Mouse (Mus musculus) MEL (cell line): Measurements from ENCODE around the gene Kdelc1. TPM values are rescaled to one million over a fixed set of nuclear protein-coding genes. Genes with fewer than 3 reads are reported as not detected.

Source experiments
- DNase-seq: peaks from one replicate; pipeline ENCODE4 v3.0.0; 2011; ENCODE audit warnings: low read depth, low spot score
- H3K27ac ChIP-seq: 2 replicates; pipeline ENCODE4 v1.5.1; 2012; ENCODE audit warnings: low read depth, mild to moderate bottlenecking, control low read depth, low read length, moderate library complexity; ENCODE audit not compliant: control insufficient read depth
- H3K27me3 ChIP-seq, 2 experiments: fragments of 150-350 bp in 1 of 2; sonication (generic) in 1 of 2; 2 replicates each; pipeline ENCODE4 v1.6.1; 2012; ENCODE audit warnings: low read length in 2 of 2, mild to moderate bottlenecking in 2 of 2, improper control_type of control experiment in 1 of 2, moderate library complexity in 1 of 2; ENCODE audit not compliant: insufficient read depth in 2 of 2, control insufficient read depth in 1 of 2
- H3K36me3 ChIP-seq, 2 experiments: 2 replicates each; pipeline ENCODE4 v1.6.1; 2012 to 2014; ENCODE audit warnings: low read length in 2 of 2, improper control_type of control experiment in 1 of 2, inconsistent platforms in 1 of 2, mild to moderate bottlenecking in 1 of 2; ENCODE audit not compliant: insufficient read depth in 2 of 2, control insufficient read depth in 1 of 2
- H3K4me1 ChIP-seq, 2 experiments: fragments of 150-350 bp in 1 of 2; sonication (generic) in 1 of 2; 2 replicates each; pipeline ENCODE4 v1.6.1; 2012; ENCODE audit warnings: low read length in 2 of 2, improper control_type of control experiment in 1 of 2, mild to moderate bottlenecking in 1 of 2; ENCODE audit not compliant: insufficient read depth in 2 of 2, control insufficient read depth in 1 of 2
- H3K4me3 ChIP-seq, 2 experiments: fragments of 150-350 bp in 1 of 2; sonication (generic) in 1 of 2; 2 replicates each; pipeline ENCODE4 v1.5.1; 2012; ENCODE audit warnings: low read depth in 2 of 2, low read length in 2 of 2, mild to moderate bottlenecking in 2 of 2, moderate library complexity in 2 of 2, control low read depth in 1 of 2, improper control_type of control experiment in 1 of 2; ENCODE audit not compliant: control insufficient read depth in 1 of 2, insufficient read depth in 1 of 2
- H3K79me2 ChIP-seq: 2 replicates; pipeline ENCODE4 v1.6.1; 2012; ENCODE audit warnings: mild to moderate bottlenecking, low read length, moderate library complexity; ENCODE audit not compliant: control insufficient read depth, poor library complexity, insufficient read depth
- H3K9ac ChIP-seq: 2 replicates; pipeline ENCODE4 v1.6.1; 2012; ENCODE audit warnings: low read depth, mild to moderate bottlenecking, control low read depth, low read length, moderate library complexity; ENCODE audit not compliant: control insufficient read depth, poor library complexity, severe bottlenecking
- H3K9me3 ChIP-seq: fragments of 150-350 bp; sonication (generic); replicated peaks from 2 replicates; pipeline ENCODE4 v1.6.1; 2012; ENCODE audit warnings: mild to moderate bottlenecking, low read length, improper control_type of control experiment, moderate library complexity; ENCODE audit not compliant: insufficient read depth
- BHLHE40 ChIP-seq: IDR thresholded peaks from 2 replicates; pipeline ENCODE4 v1.6.1; 2012; ENCODE audit warnings: low read depth, mild to moderate bottlenecking, inconsistent platforms, low read length, improper control_type of control experiment, borderline replicate concordance
- EP300 ChIP-seq, 2 experiments: IDR thresholded peaks; 2 replicates each; pipeline ENCODE4 v1.6.1; 2011; ENCODE audit warnings: improper control_type of control experiment in 2 of 2, low read length in 2 of 2, low read depth in 1 of 2, mild to moderate bottlenecking in 1 of 2
- JUND ChIP-seq: IDR thresholded peaks from 2 replicates; pipeline ENCODE4 v1.6.1; 2011; ENCODE audit warnings: low read depth, mild to moderate bottlenecking, improper control_type of control experiment, low read length
- KAT2A ChIP-seq: conservative IDR thresholded peaks from 2 replicates; pipeline ENCODE4 v1.6.1; 2012; ENCODE audit warnings: low read depth, low read length, improper control_type of control experiment, inconsistent platforms
- MAZ ChIP-seq: IDR thresholded peaks from 2 replicates; pipeline ENCODE4 v1.6.1; 2012; ENCODE audit warnings: low read depth, mild to moderate bottlenecking, inconsistent platforms, low read length, improper control_type of control experiment
- MYB ChIP-seq: IDR thresholded peaks from 2 replicates; pipeline ENCODE4 v1.6.1; 2011; ENCODE audit warnings: mild to moderate bottlenecking, low read depth, low read length, improper control_type of control experiment
- MYC ChIP-seq: IDR thresholded peaks from 2 replicates; pipeline ENCODE4 v1.6.1; 2011; ENCODE audit warnings: low read depth, mild to moderate bottlenecking, low read length, improper control_type of control experiment, moderate library complexity
- RCOR1 ChIP-seq: IDR thresholded peaks from 2 replicates; pipeline ENCODE4 v1.6.1; 2012; ENCODE audit warnings: low read depth, mild to moderate bottlenecking, inconsistent platforms, low read length, improper control_type of control experiment
- SMC3 ChIP-seq: IDR thresholded peaks from 2 replicates; pipeline ENCODE4 v1.6.1; 2011; ENCODE audit warnings: low read depth, low read length, improper control_type of control experiment
- USF2 ChIP-seq, 2 experiments: IDR thresholded peaks; 2 replicates each; pipeline ENCODE4 v1.6.1; 2011 to 2012; ENCODE audit warnings: improper control_type of control experiment in 2 of 2, low read length in 2 of 2, borderline replicate concordance in 1 of 2, inconsistent platforms in 1 of 2, low read depth in 1 of 2, mild to moderate bottlenecking in 1 of 2; ENCODE audit not compliant: insufficient read depth in 1 of 2
- ZMIZ1 ChIP-seq: IDR thresholded peaks from 2 replicates; pipeline ENCODE4 v1.6.1; 2012; ENCODE audit warnings: low read depth, mild to moderate bottlenecking, inconsistent platforms, low read length, improper control_type of control experiment, moderate library complexity
- ZNF384 ChIP-seq: IDR thresholded peaks from 2 replicates; pipeline ENCODE4 v1.6.1; 2012; ENCODE audit warnings: low read depth, mild to moderate bottlenecking, inconsistent platforms, low read length, improper control_type of control experiment
- polyA plus RNA-seq, 2 experiments: library from polyadenylated mRNA; stranded (reverse) in 1 of 2; unstranded in 1 of 2; fragments of >175 nt in 1 of 2; fragments of >200 nt in 1 of 2; gene quantifications; 2 replicates each; pipeline versions ENCODE4 v1.2.1 to v1.2.4; 2012; ENCODE audit warnings: low replicate concordance in 2 of 2, low read depth in 1 of 2; ENCODE audit not compliant: insufficient read length in 2 of 2, insufficient read depth in 1 of 2, missing spikeins in 1 of 2
- total RNA-seq: library from RNA; depleted of rRNA; stranded (reverse); fragments of 300-350 nt; gene quantifications from 2 replicates; pipeline ENCODE4 v1.2.3, GENCODE M21; 2012; rRNA removed

Gene Kdelc1
- total and polyA plus RNA-seq, 3 experiments, result 17.6 to 28.7 TPM; not detected in 1

- H3K4me3 ChIP-seq, result no peak overlapping the region
- H3K27ac ChIP-seq, result no peak overlapping the region
- TF ChIP-seq SMC3, result no peak
- no peak for TF ChIP-seq BHLHE40
- no peak for TF ChIP-seq USF2 (IDR thresholded peaks at IDR 0.05; ENCODE audit: borderline replicate concordance in 1 of 2, insufficient read depth in 1 of 2, low read depth in 1 of 2, low read length in 2 of 2)
- TF ChIP-seq JUND, result no peak
- H3K79me2 ChIP-seq, result no peaks in the 10 kb centered on the region
- H3K36me3 ChIP-seq, result peaks cover 0 to 5% of the 10 kb centered on the region in 2 experiments; a peak in 2 of 4 replicates
- no peaks in the 10 kb centered on the region for H3K27me3 ChIP-seq
- H3K9me3 ChIP-seq, result no peaks in the 10 kb centered on the region
- H3K9ac ChIP-seq, result no peak overlapping the region
- no peak for DNase-seq
- H3K4me1 ChIP-seq, result peaks cover 0 to 2% of the 10 kb centered on the region in 2 experiments; a peak in 1 of 4 replicates
These were observed 55.2 kb downstream of the Kdelc1 start for GRCm38 (mm10) chr1:44063439-44063838.

GRCm38 (mm10) chr1:44061836-44062235 lies 56.8 kb downstream of the Kdelc1 start, which contains the start of gene Gm8251:
Gm8251 (minus strand) TSS chr1:44061936.
- no peak within 1 kb of the TSS for H3K9ac ChIP-seq
- no peak for DNase-seq
- H3K4me1 ChIP-seq, result peaks cover 0 to 2% of the 10 kb centered on the region in 2 experiments; a peak in 1 of 4 replicates
- H3K27ac ChIP-seq, result no peak within 1 kb of the TSS
- no peaks in the 10 kb centered on the region for H3K79me2 ChIP-seq
- no peaks in the 10 kb centered on the region for H3K9me3 ChIP-seq
- TF ChIP-seq MYC (no peak), MYB (no peak), JUND (no peak), USF2 (IDR thresholded peaks at IDR 0.05; ENCODE audit: borderline replicate concordance in 1 of 2, insufficient read depth in 1 of 2, low read depth in 1 of 2, low read length in 2 of 2) (no peak), RCOR1 (no peak), KAT2A (no peak)
- H3K27me3 ChIP-seq, result no peaks in the 10 kb centered on the region; a peak in 1 of 4 replicates
- H3K4me3 ChIP-seq, result no peak within 1 kb of the TSS
- H3K36me3 ChIP-seq, result peaks cover 0 to 5% of the 10 kb centered on the region in 2 experiments; a peak in 2 of 4 replicates

- Histone ChIP-seq H3K4me3 (no peak overlapping the region), H3K9me3 (no peaks in the 10 kb centered on the region), H3K4me1 (peaks cover 0 to 2% of the 10 kb centered on the region in 2 experiments; a peak in 1 of 4 replicates), H3K36me3 (peaks cover 0 to 5% of the 10 kb centered on the region in 2 experiments; a peak in 2 of 4 replicates), H3K27me3 (no peaks in the 10 kb centered on the region; a peak in 1 of 4 replicates), H3K27ac (no peak overlapping the region), H3K79me2 (no peaks in the 10 kb centered on the region), H3K9ac (no peak overlapping the region)
- TF ChIP-seq ZNF384, result no peak
- no peak for TF ChIP-seq ZMIZ1
- TF ChIP-seq EP300 (IDR thresholded peaks at IDR 0.05; ENCODE audit: low read depth in 1 of 2, low read length in 2 of 2), result no peak
- TF ChIP-seq USF2 (IDR thresholded peaks at IDR 0.05; ENCODE audit: borderline replicate concordance in 1 of 2, insufficient read depth in 1 of 2, low read depth in 1 of 2, low read length in 2 of 2), result no peak
- TF ChIP-seq MAZ, result no peak
- TF ChIP-seq MYC, result no peak
- no peak for DNase-seq
These were observed 60.8 kb downstream of the Kdelc1 start for GRCm38 (mm10) chr1:44057805-44058204.

Other genes starting within 250 kb of the Kdelc1 start
- 47.4 and 52.0 TPM in 2 replicates for gene Tpp2, start 185.2 kb downstream of the Kdelc1 start, total RNA-seq
- 10 to 100 TPM in 1 of 2 experiments, not detected in 1; 41.1 TPM for gene Tpp2, start 185.2 kb downstream of the Kdelc1 start, polyA plus RNA-seq
- 0.08 and 0.10 TPM in 2 replicates for gene Mettl21c, start 98.8 kb downstream of the Kdelc1 start, total RNA-seq
- gene Mettl21c, start 98.8 kb downstream of the Kdelc1 start, polyA plus RNA-seq, result under 1 TPM in 1 of 2 experiments, not detected in 1; 0.13 TPM
- gene Gm8251, start 56.9 kb downstream of the Kdelc1 start, total RNA-seq, result 0.04 and 0.07 TPM in 2 replicates
- under 1 TPM in 1 of 2 experiments, not detected in 1; 0.14 TPM for gene Gm8251, start 56.9 kb downstream of the Kdelc1 start, polyA plus RNA-seq
- gene Tex30, start 16.4 kb downstream of the Kdelc1 start, total RNA-seq, result 85.4 and 88.2 TPM in 2 replicates
- gene Tex30, start 16.4 kb downstream of the Kdelc1 start, polyA plus RNA-seq, result 100 to 1,000 TPM in 1 of 2 experiments, not detected in 1; 115 TPM
- gene Bivm, start 149 bp upstream of the Kdelc1 start, total RNA-seq, result 11.8 and 16.7 TPM in 2 replicates
- gene Bivm, start 149 bp upstream of the Kdelc1 start, polyA plus RNA-seq, result 10 to 100 TPM in 1 of 2 experiments, not detected in 1; 27.2 TPM
- gene Ercc5, start 28.9 kb upstream of the Kdelc1 start, total RNA-seq, result 8.0 and 8.2 TPM in 2 replicates
- 1 to 10 TPM in 1 of 2 experiments, not detected in 1; 8.5 TPM for gene Ercc5, start 28.9 kb upstream of the Kdelc1 start, polyA plus RNA-seq
- gene Mettl21e, start 100.2 kb upstream of the Kdelc1 start, total RNA-seq, result not detected in 2 replicates
- gene Mettl21e, start 100.2 kb upstream of the Kdelc1 start, polyA plus RNA-seq, result not detected